In genomic region chr5:71595321-71595720, GRCm38 (mm10) we compare ENCODE assay signal across 38 mouse cellular contexts. TPM values are rescaled to one million over a fixed set of nuclear protein-coding genes. Genes with fewer than 3 reads are reported as not detected.
"Had no signal": no experiment of that assay in that cellular context is flagged by ENCODE, and none has a peak within 500 bp of the region (broad histone marks: within the 10 kb centered on the region; RNA-seq: fewer than 3 reads in every experiment).

No protein-coding gene starts in this region.

- H3K9me3 ChIP-seq: heart, embryonic 10.5 days; heart, embryonic 12.5 days; hindbrain, embryonic 10.5 days; hindbrain, embryonic 13.5 days; intestine, embryonic 15.5 days; limb, embryonic 10.5 days; limb, embryonic 12.5 days; liver, embryonic 13.5 days; liver, embryonic 15.5 days had no signal

- H3K27ac ChIP-seq: gastrocnemius, adult 2 months; heart, embryonic 10.5 days; hindbrain, embryonic 10.5 days; hindbrain, embryonic 13.5 days; intestine, embryonic 15.5 days; layer of hippocampus, adult 2 months; left cerebral cortex, adult 2 months; limb, embryonic 10.5 days; limb, embryonic 12.5 days; liver, embryonic 13.5 days; liver, embryonic 15.5 days had no signal

- H3K36me3 ChIP-seq: heart, embryonic 10.5 days; heart, embryonic 12.5 days; hindbrain, embryonic 10.5 days; hindbrain, embryonic 13.5 days; intestine, embryonic 15.5 days; limb, embryonic 10.5 days; limb, embryonic 12.5 days; liver, embryonic 13.5 days; liver, embryonic 15.5 days had no signal

- H3K4me1 ChIP-seq: hindbrain, embryonic 10.5 days; hindbrain, embryonic 13.5 days; intestine, embryonic 15.5 days; limb, embryonic 10.5 days; limb, embryonic 12.5 days; liver, embryonic 13.5 days; liver, embryonic 15.5 days had no signal

- ATAC-seq: hindbrain, embryonic 16.5 days; inflammation-experienced regulatory T-cells, adult 6 months; intestine, embryonic 15.5 days; intestine, postnatal 0 days; liver, postnatal 0 days had no signal

- H3K27me3 ChIP-seq: heart, embryonic 12.5 days; hindbrain, embryonic 13.5 days; intestine, embryonic 15.5 days; limb, embryonic 12.5 days; liver, embryonic 13.5 days; liver, embryonic 15.5 days had no signal

- DNase-seq: gastrocnemius, adult 2 months; gastrocnemius, postnatal 10 days; gastrocnemius, postnatal 25 days; heart, adult 18-20 months; heart, postnatal 10 days; heart, postnatal 4 days; kidney, adult 18-20 months; kidney, adult 8-10 months; kidney, postnatal 10 days; kidney, postnatal 4 days; liver; liver, embryonic 13.5 days; liver, postnatal 0 days had no signal

- H3K9ac ChIP-seq: heart, embryonic 12.5 days; hindbrain, embryonic 13.5 days; intestine, embryonic 15.5 days; limb, embryonic 12.5 days; liver, embryonic 13.5 days; liver, embryonic 15.5 days; liver, postnatal 0 days had no signal

- H3K4me3 ChIP-seq: gastrocnemius, adult 2 months; heart, embryonic 10.5 days; heart, embryonic 12.5 days; hindbrain, embryonic 10.5 days; hindbrain, embryonic 13.5 days; intestine, embryonic 15.5 days; layer of hippocampus, adult 2 months; left cerebral cortex, adult 2 months; limb, embryonic 10.5 days; limb, embryonic 12.5 days; liver, embryonic 13.5 days; liver, embryonic 15.5 days had no signal

- H3K4me2 ChIP-seq: heart, embryonic 12.5 days; hindbrain, embryonic 13.5 days; intestine, embryonic 15.5 days; limb, embryonic 12.5 days; liver, embryonic 11.5 days; liver, embryonic 13.5 days; liver, embryonic 15.5 days had no signal

RNA-seq across cellular contexts. Expression of gene Cox7b2, which starts 47.3 kb away (rescaled TPM):
- total RNA-seq: gastrocnemius, adult 2 months; gastrocnemius, postnatal 10 days; gastrocnemius, postnatal 25 days; gastrocnemius, postnatal 4 days; granulocyte monocyte progenitor cell, adult 5-6 weeks; heart, adult 18-20 months; heart, adult 8-10 months; heart, postnatal 10 days; heart, postnatal 25 days; heart, postnatal 4 days; layer of hippocampus, postnatal 10 days; layer of hippocampus, postnatal 25 days; left cerebral cortex, adult 2 months; left cerebral cortex, postnatal 36 days had no signal
- polyA plus RNA-seq: heart, embryonic 10.5 days; heart, embryonic 16.5 days; hindbrain, embryonic 10.5 days; inflammation-experienced regulatory T-cells, adult 6 months; intestine, embryonic 15.5 days; intestine, postnatal 0 days; kidney, embryonic 14.5 days; kidney, embryonic 16.5 days; limb, embryonic 10.5 days; limb, embryonic 12.5 days; limb, embryonic 14.5 days; liver, embryonic 11.5 days; liver, embryonic 13.5 days; liver, embryonic 15.5 days; liver, postnatal 0 days had no signal
